Mouse (Mus musculus) left cerebral cortex, adult 2 months (tissue): ENCODE measurements around the gene Cox6a2. TPM values are rescaled to one million over a fixed set of nuclear protein-coding genes. Genes with fewer than 3 reads are reported as not detected.
"Not testable (repeated sequence)": the region's sequence is repeated elsewhere in the genome, so short reads cannot be mapped to it uniquely, and the experiment has no call there.

Experiments
- DNase-seq, 2 experiments: peaks; one replicate each; pipeline ENCODE4 v3.0.0; 2021 to 2022; ENCODE audit warnings: low spot score in 2 of 2, mixed read lengths in 1 of 2; ENCODE audit errors: extremely low spot score in 1 of 2
- H3K27ac ChIP-seq: fragments of 200-600 bp; 2 replicates; pipeline ENCODE4 v1.8.1; 2022
- H3K4me3 ChIP-seq: fragments of 200-600 bp; 2 replicates; pipeline ENCODE4 v1.8.1; 2022
- CTCF ChIP-seq: fragments of 200-600 bp; IDR thresholded peaks from 2 replicates; pipeline ENCODE4 v1.8.1; 2022; ENCODE audit warnings: antibody characterized with exemption, mild to moderate bottlenecking, moderate library complexity
- intact Hi-C: fragments of 180-260 bp; cut with DNase I; formaldehyde crosslinking; loops from one replicate; pipeline ENCODE4 v1.15.1; 2025
- total RNA-seq, 2 experiments: library from RNA; stranded (reverse); gene quantifications; 2 replicates each; pipeline ENCODE4 v1.2.3; 2021

Gene Cox6a2
- total RNA-seq, 2 experiments from 2014 or later: 7.5 to 9.8 TPM

GRCm38 (mm10) chr7:128166391-128166790 lies 39.8 kb downstream of the Cox6a2 start:
- H3K27ac ChIP-seq: no peak overlapping the region
- no peak for DNase-seq
- intact Hi-C loops: no loop called here
- TF ChIP-seq CTCF: no peak
- H3K4me3 ChIP-seq: no peak overlapping the region

GRCm38 (mm10) chr7:128164001-128164400 lies 42.2 kb downstream of the Cox6a2 start:
- intact Hi-C loops: no loop called here
- H3K27ac ChIP-seq: no peak overlapping the region
- DNase-seq: no peak

GRCm38 (mm10) chr7:128158688-128159354 lies 47.4 kb downstream of the Cox6a2 start:
- intact Hi-C loops, H3K27ac ChIP-seq, DNase-seq, H3K4me3 ChIP-seq: not testable (repeated sequence)

More at GRCm38 (mm10) chr7:128164001-128164400, 42.2 kb downstream of the Cox6a2 start:
- no peak for TF ChIP-seq CTCF
- H3K4me3 ChIP-seq: no peak overlapping the region

Other genes starting within 250 kb of the Cox6a2 start
- 100 to 1,000 TPM; 299 to 305 TPM for gene Fus, start 238.9 kb downstream of the Cox6a2 start, total RNA-seq
- gene Pycard, start 212.5 kb downstream of the Cox6a2 start, total RNA-seq: 1 to 10 TPM; 1.5 to 3.7 TPM
- gene Trim72, start 202.4 kb downstream of the Cox6a2 start, total RNA-seq: 1 to 10 TPM; 1.0 to 1.1 TPM
- gene Itgam, start 143.7 kb downstream of the Cox6a2 start, total RNA-seq: 10 to 100 TPM in 1 of 2 experiments, 1 to 10 TPM in 1; 9.2 to 10.9 TPM
- not detected for gene Gm49368, start 143.7 kb downstream of the Cox6a2 start, total RNA-seq
- under 1 TPM in 1 of 2 experiments, not detected in 1; 0.07 TPM for gene Itgax, start 76.8 kb downstream of the Cox6a2 start, total RNA-seq
- not detected for gene Itgad, start 52.0 kb downstream of the Cox6a2 start, total RNA-seq
- gene Armc5, start 31.0 kb upstream of the Cox6a2 start, total RNA-seq: 10 to 100 TPM; 12.3 to 13.6 TPM
- gene 9130023H24Rik, start 31.6 kb upstream of the Cox6a2 start, total RNA-seq: 1 to 10 TPM; 3.3 to 4.2 TPM
- 10 to 100 TPM; 18.9 to 22.2 TPM for gene Tgfb1i1, start 40.4 kb upstream of the Cox6a2 start, total RNA-seq
- gene Slc5a2, start 59.3 kb upstream of the Cox6a2 start, total RNA-seq: not detected
- 10 to 100 TPM; 27.5 to 27.7 TPM for gene BC017158, start 91.8 kb upstream of the Cox6a2 start, total RNA-seq
- gene Rgs10, start 212.4 kb upstream of the Cox6a2 start, total RNA-seq: 10 to 100 TPM; 46.0 to 47.0 TPM